Mouse (Mus musculus) inflammation-experienced regulatory T-cells, adult 6 months (primary cell): ENCODE data around the gene Slc33a1. TPM values are rescaled to one million over a fixed set of nuclear protein-coding genes. Genes with fewer than 3 reads are reported as not detected.
A peak's percentile ranks its signal among the peaks of the same experiment; 100 is the strongest.

Experiments
- ATAC-seq: one replicate; pipeline ENCODE4 v1.8.0; 2017
- polyA plus RNA-seq, 3 experiments: library from polyadenylated mRNA; unstranded; fragments of 100-300 nt; shearing (Covaris generic); gene quantifications; one replicate each; pipeline ENCODE4 v1.2.1; 2017

The Slc33a1 gene
- polyA plus RNA-seq: 10 to 100 TPM in 2 of 3 experiments, 1 to 10 TPM in 1; 7.9 to 14.5 (median 10.4) TPM

- peak; percentile 91 for ATAC-seq
Observed at GRCm38 (mm10) chr3:63964100-63964921, at the start of gene Slc33a1. TSS of gene Slc33a1 (minus strand) at chr3:63964768.

- ATAC-seq: no peak
Observed at GRCm38 (mm10) chr3:63988722-63989440, 24.3 kb upstream of the Slc33a1 start.

- no peak for ATAC-seq
Observed at GRCm38 (mm10) chr3:63986656-63987055, 22.1 kb upstream of the Slc33a1 start.

- no peak for ATAC-seq
Observed at GRCm38 (mm10) chr3:63977895-63978294, 13.3 kb upstream of the Slc33a1 start.

GRCm38 (mm10) chr3:63975955-63976908, 11.7 kb upstream of the Slc33a1 start, which contains the start of gene Gmps:
TSS of gene Gmps (plus strand) at chr3:63976106.
- ATAC-seq: peak; percentile 98

GRCm38 (mm10) chr3:63965929-63966328, 1.4 kb upstream of the Slc33a1 start:
- ATAC-seq: no peak

GRCm38 (mm10) chr3:63964922-63965249, 318 bp upstream of the Slc33a1 start:
- no peak for ATAC-seq

GRCm38 (mm10) chr3:63963421-63964099, 1.0 kb downstream of the Slc33a1 start:
- peak; percentile 0 for ATAC-seq

GRCm38 (mm10) chr3:63949837-63950236, 14.7 kb downstream of the Slc33a1 start:
- no peak for ATAC-seq

- no peak for ATAC-seq
Observed at GRCm38 (mm10) chr3:63941204-63941850, 23.2 kb downstream of the Slc33a1 start.

GRCm38 (mm10) chr3:63938928-63939327, 25.6 kb downstream of the Slc33a1 start:
- no peak for ATAC-seq

GRCm38 (mm10) chr3:63928878-63929859, 35.4 kb downstream of the Slc33a1 start, which contains the start of gene E130311K13Rik:
TSS of gene E130311K13Rik (minus strand) at chr3:63929472.
- peak; percentile 96 for ATAC-seq

GRCm38 (mm10) chr3:63919634-63920033, 44.9 kb downstream of the Slc33a1 start:
- ATAC-seq: peak; percentile 82

- ATAC-seq: no peak
Observed at GRCm38 (mm10) chr3:63910301-63910700, 54.3 kb downstream of the Slc33a1 start.

GRCm38 (mm10) chr3:63905241-63905640, 59.3 kb downstream of the Slc33a1 start:
- no peak for ATAC-seq

GRCm38 (mm10) chr3:63904157-63904556, 60.4 kb downstream of the Slc33a1 start:
- no peak for ATAC-seq

- ATAC-seq: no peak
Observed at GRCm38 (mm10) chr3:63900021-63900571, 64.5 kb downstream of the Slc33a1 start.

GRCm38 (mm10) chr3:63899309-63899695, 65.3 kb downstream of the Slc33a1 start, which contains the start of gene Plch1:
TSS of gene Plch1 (minus strand) at chr3:63899472.
- no peak for ATAC-seq

GRCm38 (mm10) chr3:63898581-63899308, 65.8 kb downstream of the Slc33a1 start:
- peak; percentile 82 for ATAC-seq
